Mouse (Mus musculus): ENCODE data around the gene Aqp5. TPM values are rescaled to one million over a fixed set of nuclear protein-coding genes. Genes with fewer than 3 reads are reported as not detected.

Aqp5 gene
- polyA plus RNA-seq, 1 experiment, result not detected

GRCm38 (mm10) chr15:99605595-99605994 lies 15.0 kb downstream of the Aqp5 start:
- no peaks in the 10 kb centered on the region for H3K4me1 ChIP-seq (ENCODE audit: control insufficient read depth, insufficient read depth, low read length)
- no peak for TF ChIP-seq POLR2A (IDR thresholded peaks at IDR 0.05; ENCODE audit: borderline replicate concordance, low read depth, low read length)
- no peak for TF ChIP-seq CTCF (IDR thresholded peaks at IDR 0.05; ENCODE audit: low read depth, low read length)
- no peak overlapping the region for H3K4me3 ChIP-seq (ENCODE audit: insufficient read depth, low read length)
- no peak overlapping the region for H3K27ac ChIP-seq (ENCODE audit: insufficient read depth, low read depth, low read length)

- no peak overlapping the region for H3K27ac ChIP-seq (ENCODE audit: insufficient read depth, low read depth, low read length)
- TF ChIP-seq CTCF (IDR thresholded peaks at IDR 0.05; ENCODE audit: low read depth, low read length) (no peak), POLR2A (IDR thresholded peaks at IDR 0.05; ENCODE audit: borderline replicate concordance, low read depth, low read length) (no peak)
- H3K4me1 ChIP-seq (ENCODE audit: control insufficient read depth, insufficient read depth, low read length), result no peaks in the 10 kb centered on the region
- no peak overlapping the region for H3K4me3 ChIP-seq (ENCODE audit: insufficient read depth, low read length)
These were observed 15.9 kb downstream of the Aqp5 start for GRCm38 (mm10) chr15:99606515-99606914.

- no peak overlapping the region for H3K4me3 ChIP-seq (ENCODE audit: insufficient read depth, low read length)
- no peaks in the 10 kb centered on the region for H3K4me1 ChIP-seq (ENCODE audit: control insufficient read depth, insufficient read depth, low read length)
- TF ChIP-seq POLR2A (IDR thresholded peaks at IDR 0.05; ENCODE audit: borderline replicate concordance, low read depth, low read length) (no peak), CTCF (IDR thresholded peaks at IDR 0.05; ENCODE audit: low read depth, low read length) (no peak)
- H3K27ac ChIP-seq (ENCODE audit: insufficient read depth, low read depth, low read length), result no peak overlapping the region
These were observed 17.0 kb downstream of the Aqp5 start for GRCm38 (mm10) chr15:99607388-99608113.

- Histone ChIP-seq H3K4me1 (ENCODE audit: control insufficient read depth, insufficient read depth, low read length) (no peaks in the 10 kb centered on the region), H3K4me3 (ENCODE audit: insufficient read depth, low read length) (no peak overlapping the region), H3K27ac (ENCODE audit: insufficient read depth, low read depth, low read length) (no peak overlapping the region)
- TF ChIP-seq CTCF (IDR thresholded peaks at IDR 0.05; ENCODE audit: low read depth, low read length), result no peak
- TF ChIP-seq POLR2A (IDR thresholded peaks at IDR 0.05; ENCODE audit: borderline replicate concordance, low read depth, low read length), result no peak
These were observed 18.0 kb downstream of the Aqp5 start for GRCm38 (mm10) chr15:99608382-99609125.

- H3K4me1 ChIP-seq (ENCODE audit: control insufficient read depth, insufficient read depth, low read length), result no peaks in the 10 kb centered on the region
- H3K4me3 ChIP-seq (ENCODE audit: insufficient read depth, low read length), result no peak overlapping the region
- no peak for TF ChIP-seq POLR2A (IDR thresholded peaks at IDR 0.05; ENCODE audit: borderline replicate concordance, low read depth, low read length)
- no peak for TF ChIP-seq CTCF (IDR thresholded peaks at IDR 0.05; ENCODE audit: low read depth, low read length)
- H3K27ac ChIP-seq (ENCODE audit: insufficient read depth, low read depth, low read length), result no peak overlapping the region
These were observed 21.0 kb downstream of the Aqp5 start for GRCm38 (mm10) chr15:99611563-99611962.

- no peak overlapping the region for H3K4me3 ChIP-seq (ENCODE audit: insufficient read depth, low read length)
- peaks cover 4% of the 10 kb centered on the region for H3K4me1 ChIP-seq (ENCODE audit: control insufficient read depth, insufficient read depth, low read length)
- no peak overlapping the region for H3K27ac ChIP-seq (ENCODE audit: insufficient read depth, low read depth, low read length)
- TF ChIP-seq CTCF (IDR thresholded peaks at IDR 0.05; ENCODE audit: low read depth, low read length) (no peak), POLR2A (IDR thresholded peaks at IDR 0.05; ENCODE audit: borderline replicate concordance, low read depth, low read length) (no peak)
These were observed 23.7 kb downstream of the Aqp5 start for GRCm38 (mm10) chr15:99614273-99614672.

GRCm38 (mm10) chr15:99614753-99615152 lies 24.2 kb downstream of the Aqp5 start:
- no peak overlapping the region for H3K27ac ChIP-seq (ENCODE audit: insufficient read depth, low read depth, low read length)
- peaks cover 4% of the 10 kb centered on the region for H3K4me1 ChIP-seq (ENCODE audit: control insufficient read depth, insufficient read depth, low read length)
- TF ChIP-seq CTCF (IDR thresholded peaks at IDR 0.05; ENCODE audit: low read depth, low read length), result no peak
- no peak for TF ChIP-seq POLR2A (IDR thresholded peaks at IDR 0.05; ENCODE audit: borderline replicate concordance, low read depth, low read length)
- no peak overlapping the region for H3K4me3 ChIP-seq (ENCODE audit: insufficient read depth, low read length)

GRCm38 (mm10) chr15:99615246-99615645 lies 24.7 kb downstream of the Aqp5 start:
- no peak overlapping the region for H3K27ac ChIP-seq (ENCODE audit: insufficient read depth, low read depth, low read length)
- no peak overlapping the region for H3K4me3 ChIP-seq (ENCODE audit: insufficient read depth, low read length)
- TF ChIP-seq POLR2A (IDR thresholded peaks at IDR 0.05; ENCODE audit: borderline replicate concordance, low read depth, low read length) (no peak), CTCF (IDR thresholded peaks at IDR 0.05; ENCODE audit: low read depth, low read length) (no peak)
- peaks cover 4% of the 10 kb centered on the region for H3K4me1 ChIP-seq (ENCODE audit: control insufficient read depth, insufficient read depth, low read length)

- Histone ChIP-seq H3K4me3 (ENCODE audit: insufficient read depth, low read length) (no peak overlapping the region), H3K4me1 (ENCODE audit: control insufficient read depth, insufficient read depth, low read length) (peaks cover 7% of the 10 kb centered on the region), H3K27ac (ENCODE audit: insufficient read depth, low read depth, low read length) (no peak overlapping the region)
- no peak for TF ChIP-seq CTCF (IDR thresholded peaks at IDR 0.05; ENCODE audit: low read depth, low read length)
- no peak for TF ChIP-seq POLR2A (IDR thresholded peaks at IDR 0.05; ENCODE audit: borderline replicate concordance, low read depth, low read length)
These were observed 28.0 kb downstream of the Aqp5 start for GRCm38 (mm10) chr15:99618595-99618994.

GRCm38 (mm10) chr15:99619821-99620220 lies 29.2 kb downstream of the Aqp5 start:
- Histone ChIP-seq H3K4me1 (ENCODE audit: control insufficient read depth, insufficient read depth, low read length) (peaks cover 7% of the 10 kb centered on the region), H3K27ac (ENCODE audit: insufficient read depth, low read depth, low read length) (no peak overlapping the region), H3K4me3 (ENCODE audit: insufficient read depth, low read length) (no peak overlapping the region)
- TF ChIP-seq CTCF (IDR thresholded peaks at IDR 0.05; ENCODE audit: low read depth, low read length) (no peak), POLR2A (IDR thresholded peaks at IDR 0.05; ENCODE audit: borderline replicate concordance, low read depth, low read length) (no peak)

All from bone marrow macrophage, adult 2 months (primary cell).